Mouse (Mus musculus): ENCODE results near the gene Ech1. TPM values are rescaled to one million over a fixed set of nuclear protein-coding genes. Genes with fewer than 3 reads are reported as not detected.

Ech1 gene
- total RNA-seq, 1 experiment = 64.1 TPM

- H3K9ac ChIP-seq (ENCODE audit: insufficient read depth, low read depth, low read length, poor library complexity, severe bottlenecking) = no peak overlapping the region; the same call in 1 of the 2 replicates
- in situ Hi-C loops (cut with MboI; ENCODE audit: low sequenced_read_pairs in 2 of 2, unreplicated experiment in 2 of 2) = no loop called here
- no peak overlapping the region for H3K4me3 ChIP-seq (ENCODE audit: insufficient read depth in 1 of 2, low read depth in 1 of 2, low read length in 2 of 2, poor library complexity in 1 of 2, severe bottlenecking in 1 of 2)
- H3K27ac ChIP-seq (ENCODE audit: insufficient read depth, low read depth, low read length, poor library complexity, severe bottlenecking) = peak overlapping the region; percentile 77; the same call in 1 of the 2 replicates
- TF ChIP-seq MAFK (IDR thresholded peaks at IDR 0.05; ENCODE audit: insufficient read depth, low read depth, low read length) (no peak), ZNF384 (IDR thresholded peaks at IDR 0.05; ENCODE audit: low read depth, low read length) (no peak), HCFC1 (IDR thresholded peaks at IDR 0.05; ENCODE audit: borderline replicate concordance, insufficient read depth, low read length) (no peak), CHD2 (IDR thresholded peaks at IDR 0.05; ENCODE audit: low read depth, low read length) (no peak), ZC3H11A (IDR thresholded peaks at IDR 0.05; ENCODE audit: borderline replicate concordance, low read depth, low read length) (no peak)
- H3K36me3 ChIP-seq (ENCODE audit: control insufficient read depth, insufficient read depth, low read length, poor library complexity, severe bottlenecking) = peaks cover 17% of the 10 kb centered on the region
- H3K4me1 ChIP-seq (ENCODE audit: control insufficient read depth in 2 of 2, insufficient read depth in 2 of 2, low read length in 2 of 2, poor library complexity in 1 of 2) = peaks cover 19 to 20% of the 10 kb centered on the region in 2 experiments
- no peaks in the 10 kb centered on the region for H3K9me3 ChIP-seq (ENCODE audit: control insufficient read depth, insufficient read depth, low read depth, low read length)
- DNase-seq (ENCODE audit: low read depth, low spot score) = no peak
Observed at GRCm38 (mm10) chr7:28801451-28801850, 23.6 kb upstream of the Ech1 start.

GRCm38 (mm10) chr7:28801901-28802670 is 22.9 kb upstream of the Ech1 start:
- H3K4me3 ChIP-seq (ENCODE audit: insufficient read depth in 1 of 2, low read depth in 1 of 2, low read length in 2 of 2, poor library complexity in 1 of 2, severe bottlenecking in 1 of 2) = peak overlapping the region; percentile 25 to 37
- no peak for DNase-seq (ENCODE audit: low read depth, low spot score)

GRCm38 (mm10) chr7:28802846-28803588 is 22.0 kb upstream of the Ech1 start:
- Histone ChIP-seq H3K9ac (ENCODE audit: insufficient read depth, low read depth, low read length, poor library complexity, severe bottlenecking) (peak overlapping the region; percentile 71), H3K36me3 (ENCODE audit: control insufficient read depth, insufficient read depth, low read length, poor library complexity, severe bottlenecking) (peaks cover 10% of the 10 kb centered on the region), H3K27ac (ENCODE audit: insufficient read depth, low read depth, low read length, poor library complexity, severe bottlenecking) (peak overlapping the region; percentile 77), H3K4me1 (ENCODE audit: control insufficient read depth in 2 of 2, insufficient read depth in 2 of 2, low read length in 2 of 2, poor library complexity in 1 of 2) (peaks cover 20% of the 10 kb centered on the region in 2 experiments), H3K4me3 (ENCODE audit: insufficient read depth in 1 of 2, low read depth in 1 of 2, low read length in 2 of 2, poor library complexity in 1 of 2, severe bottlenecking in 1 of 2) (peak overlapping the region; percentile 25 to 37; a peak in 2 of 4 replicates), H3K9me3 (ENCODE audit: control insufficient read depth, insufficient read depth, low read depth, low read length) (no peaks in the 10 kb centered on the region)
- TF ChIP-seq MAFK (IDR thresholded peaks at IDR 0.05; ENCODE audit: insufficient read depth, low read depth, low read length) = no peak
- no peak for TF ChIP-seq CHD2 (IDR thresholded peaks at IDR 0.05; ENCODE audit: low read depth, low read length)
- no peak for TF ChIP-seq HCFC1 (IDR thresholded peaks at IDR 0.05; ENCODE audit: borderline replicate concordance, insufficient read depth, low read length)
- no peak for TF ChIP-seq ZNF384 (IDR thresholded peaks at IDR 0.05; ENCODE audit: low read depth, low read length)
- TF ChIP-seq ZC3H11A (IDR thresholded peaks at IDR 0.05; ENCODE audit: borderline replicate concordance, low read depth, low read length) = no peak
- in situ Hi-C loops (cut with MboI; ENCODE audit: low sequenced_read_pairs in 2 of 2, unreplicated experiment in 2 of 2) = no loop called here
- no peak for DNase-seq (ENCODE audit: low read depth, low spot score)

More at GRCm38 (mm10) chr7:28801901-28802670, 22.9 kb upstream of the Ech1 start:
- in situ Hi-C loops (cut with MboI; ENCODE audit: low sequenced_read_pairs in 2 of 2, unreplicated experiment in 2 of 2) = no loop called here
- TF ChIP-seq ZC3H11A (IDR thresholded peaks at IDR 0.05; ENCODE audit: borderline replicate concordance, low read depth, low read length) (no peak), HCFC1 (IDR thresholded peaks at IDR 0.05; ENCODE audit: borderline replicate concordance, insufficient read depth, low read length) (peak; percentile 39; the same call in 1 of the 2 replicates), ZNF384 (IDR thresholded peaks at IDR 0.05; ENCODE audit: low read depth, low read length) (no peak)
- Histone ChIP-seq H3K9ac (ENCODE audit: insufficient read depth, low read depth, low read length, poor library complexity, severe bottlenecking) (peak overlapping the region; percentile 71), H3K36me3 (ENCODE audit: control insufficient read depth, insufficient read depth, low read length, poor library complexity, severe bottlenecking) (peaks cover 17% of the 10 kb centered on the region), H3K9me3 (ENCODE audit: control insufficient read depth, insufficient read depth, low read depth, low read length) (no peaks in the 10 kb centered on the region), H3K4me1 (ENCODE audit: control insufficient read depth in 2 of 2, insufficient read depth in 2 of 2, low read length in 2 of 2, poor library complexity in 1 of 2) (peaks cover 19 to 20% of the 10 kb centered on the region in 2 experiments), H3K27ac (ENCODE audit: insufficient read depth, low read depth, low read length, poor library complexity, severe bottlenecking) (peak overlapping the region; percentile 77)

- Histone ChIP-seq H3K36me3 (ENCODE audit: control insufficient read depth, insufficient read depth, low read length, poor library complexity, severe bottlenecking) (peaks cover 5% of the 10 kb centered on the region), H3K4me3 (ENCODE audit: insufficient read depth in 1 of 2, low read depth in 1 of 2, low read length in 2 of 2, poor library complexity in 1 of 2, severe bottlenecking in 1 of 2) (no peak overlapping the region), H3K9ac (ENCODE audit: insufficient read depth, low read depth, low read length, poor library complexity, severe bottlenecking) (no peak overlapping the region), H3K4me1 (ENCODE audit: control insufficient read depth in 2 of 2, insufficient read depth in 2 of 2, low read length in 2 of 2, poor library complexity in 1 of 2) (peaks cover 20% of the 10 kb centered on the region in 2 experiments), H3K27ac (ENCODE audit: insufficient read depth, low read depth, low read length, poor library complexity, severe bottlenecking) (peak overlapping the region; percentile 77; the same call in 1 of the 2 replicates), H3K9me3 (ENCODE audit: control insufficient read depth, insufficient read depth, low read depth, low read length) (no peaks in the 10 kb centered on the region)
- in situ Hi-C loops (cut with MboI; ENCODE audit: low sequenced_read_pairs in 2 of 2, unreplicated experiment in 2 of 2) = no loop called here
- no peak for TF ChIP-seq HCFC1 (IDR thresholded peaks at IDR 0.05; ENCODE audit: borderline replicate concordance, insufficient read depth, low read length)
- TF ChIP-seq MAFK (IDR thresholded peaks at IDR 0.05; ENCODE audit: insufficient read depth, low read depth, low read length) = no peak
- TF ChIP-seq ZNF384 (IDR thresholded peaks at IDR 0.05; ENCODE audit: low read depth, low read length) = no peak
- no peak for TF ChIP-seq ZC3H11A (IDR thresholded peaks at IDR 0.05; ENCODE audit: borderline replicate concordance, low read depth, low read length)
- DNase-seq (ENCODE audit: low read depth, low spot score) = no peak
Observed at GRCm38 (mm10) chr7:28803756-28804155, 21.3 kb upstream of the Ech1 start.

Measured in ES-E14 (cell line).